Mouse (Mus musculus): ENCODE results near the gene Uqcrq.

GRCm38 (mm10) chr11:53411738-53412137 is 18.9 kb downstream of the Uqcrq start:
- TF ChIP-seq MAFK (IDR thresholded peaks at IDR 0.05; ENCODE audit: insufficient read depth, low read depth, low read length) (no peak), HCFC1 (IDR thresholded peaks at IDR 0.05; ENCODE audit: borderline replicate concordance, insufficient read depth, low read length) (no peak), ZNF384 (IDR thresholded peaks at IDR 0.05; ENCODE audit: low read depth, low read length) (no peak)

Measured in ES-E14 (cell line).